Comparison of ENCODE assay signal across 8 mouse cellular contexts in the genomic region with DNA sequence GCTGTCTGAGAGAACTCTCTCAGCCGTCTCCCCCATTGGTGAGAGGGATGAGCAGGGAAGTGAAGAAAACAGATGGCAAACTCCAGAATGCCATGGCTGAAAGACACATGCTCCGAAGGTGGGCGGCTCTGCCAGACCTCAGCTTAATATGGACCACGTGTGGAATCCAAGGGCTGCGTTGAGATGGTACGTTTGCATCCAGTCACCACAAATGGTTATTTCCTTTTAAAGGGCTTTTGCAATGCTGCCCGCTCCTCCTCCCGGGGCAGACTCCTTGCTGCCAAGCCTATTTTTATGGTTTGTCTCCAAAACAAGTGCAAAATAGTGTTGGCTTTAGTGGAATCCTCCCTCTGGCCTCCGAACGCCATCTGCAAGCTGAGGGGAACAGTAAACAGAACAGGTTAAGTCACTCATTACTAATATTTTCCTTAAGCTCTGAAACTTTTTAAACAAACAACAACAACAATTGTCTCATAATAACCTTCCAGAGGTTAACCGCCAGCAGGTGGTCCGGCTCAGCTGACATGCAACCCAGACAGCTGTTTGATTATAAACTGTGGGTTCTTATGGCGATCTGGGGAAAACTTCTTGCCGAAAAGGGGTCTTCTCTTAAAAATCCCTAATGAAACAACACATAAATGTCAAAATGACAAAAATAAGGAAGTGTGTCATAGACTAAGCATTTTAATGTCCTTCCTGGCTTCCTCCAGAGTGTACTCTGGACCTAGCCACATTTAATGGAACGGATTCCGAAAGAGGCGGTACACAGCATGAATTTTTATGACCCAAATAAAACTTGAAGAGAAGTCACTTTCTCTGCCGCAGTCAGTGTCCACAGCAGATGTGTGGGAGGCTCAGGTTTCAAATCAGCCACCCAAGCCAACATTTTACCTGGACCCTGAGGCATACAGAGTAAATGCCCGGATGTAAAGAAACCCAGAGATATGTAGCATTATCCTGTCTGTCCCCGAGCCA.
DNase-seq lines count a peak whose midpoint lies in the region; TF ChIP-seq lines count a peak whose summit lies in the region.

No protein-coding gene starts in this region.

- H3K27ac ChIP-seq in heart, embryonic 10.5 days: no peak overlapping the region
- H3K27ac ChIP-seq in gastrocnemius, adult 2 months: peak overlapping the region; percentile 82

- H3K4me1 ChIP-seq in heart, embryonic 10.5 days: no peaks in the 10 kb centered on the region
- H3K4me1 ChIP-seq in lung, adult 2 months (ENCODE audit: control insufficient read depth, insufficient read depth, low read length): no peaks in the 10 kb centered on the region

- H3K4me3 ChIP-seq in heart, embryonic 10.5 days: no peak overlapping the region
- H3K4me3 ChIP-seq in gastrocnemius, adult 2 months: peak overlapping the region; percentile 60
- no peak overlapping the region for H3K4me3 ChIP-seq in lung, adult 2 months (replicated peaks; ENCODE audit: extremely low read depth, low read depth, low read length)

- no peaks in the 10 kb centered on the region for H3K27me3 ChIP-seq in heart, embryonic 10.5 days (ENCODE audit: insufficient read depth, poor library complexity, severe bottlenecking)

- 73% methylated on average over 20 of the region's 20 CpGs for WGBS in heart, embryonic 10.5 days
- 51% methylated on average over 20 of the region's 20 CpGs for WGBS in lung, adult 2 months

- intact Hi-C loops in gastrocnemius, adult 2 months (cut with DNase I): no loop called here

- H3K9me3 ChIP-seq in heart, embryonic 10.5 days: no peaks in the 10 kb centered on the region

- peak; percentile 49 to 51 for DNase-seq in heart, adult 18-20 months
- DNase-seq in heart, embryonic 10.5 days (ENCODE audit: low spot score): no peak
- DNase-seq in gastrocnemius, adult 2 months: peak; percentile 51
- DNase-seq in kidney, postnatal 36 days: peak; percentile 49 to 59
- peak; percentile 17 for DNase-seq in lung, adult 2 months
- peak; percentile 7 for DNase-seq in right cerebral cortex, postnatal 25 days
- no peak for DNase-seq in thymus, postnatal 14 days
- DNase-seq in spleen, postnatal 14 days (ENCODE audit: low spot score in 2 of 2): no peak

- TF ChIP-seq CTCF in gastrocnemius, adult 2 months (IDR thresholded peaks at IDR 0.05): no peak
- TF ChIP-seq CTCF in lung, adult 2 months (IDR thresholded peaks at IDR 0.05; ENCODE audit: insufficient read depth, low read length): no peak

- no peak for TF ChIP-seq POLR2A in lung, adult 2 months (IDR thresholded peaks at IDR 0.05; ENCODE audit: borderline replicate concordance, extremely low read depth, low read depth, low read length)

- no peaks in the 10 kb centered on the region for H3K36me3 ChIP-seq in heart, embryonic 10.5 days

Comparison
In these comparisons a context has a peak if more than half of its experiments do, and no peak if none do; other contexts are left out.
1. DNase-seq: peak in heart, adult 18-20 months (2 of 2), gastrocnemius, adult 2 months (single experiment), kidney, postnatal 36 days (2 of 2), lung, adult 2 months (single experiment) and right cerebral cortex, postnatal 25 days (single experiment); none in heart, embryonic 10.5 days (single experiment), thymus, postnatal 14 days (single experiment) and spleen, postnatal 14 days (0 of 2).